Mouse (Mus musculus): ENCODE results near the gene Sema4b.

GRCm38 (mm10) chr7:80191455-80191854, 4.8 kb downstream of the Sema4b start:
- TF ChIP-seq CTCF (IDR thresholded peaks at IDR 0.05) (no peak), POLR2A (IDR thresholded peaks at IDR 0.05; ENCODE audit: insufficient read depth, low read depth, low read length) (no peak), EP300 (IDR thresholded peaks at IDR 0.05; ENCODE audit: insufficient read depth, low read depth, low read length) (no peak)
